Mouse (Mus musculus) limb, embryonic 14.5 days (tissue): ENCODE results near the gene Rmi2. TPM values are rescaled to one million over a fixed set of nuclear protein-coding genes. Genes with fewer than 3 reads are reported as not detected.

Experiments
- ATAC-seq: fragments of 200-750 bp; cut with Nextera tagmentation; 2 replicates; pipeline ENCODE4 v1.8.0; 2017; ENCODE audit warnings: low read depth, moderate number of reproducible peaks, moderate TSS enrichment; ENCODE audit not compliant: low FRiP score
- DNase-seq: peaks from one replicate; pipeline ENCODE4 v3.0.0-alpha.2; 2015; ENCODE audit warnings: low spot score
- H3K27ac ChIP-seq: fragments of 300-500 bp; sonication (generic); replicated peaks from 2 replicates; pipeline ENCODE4 v1.5.1; 2014; ENCODE audit warnings: low read depth, mild to moderate bottlenecking, low read length, moderate library complexity, mixed read lengths
- H3K27me3 ChIP-seq: fragments of 300-500 bp; sonication (generic); 2 replicates; pipeline ENCODE4 v1.6.1; 2014; ENCODE audit warnings: low read length, mixed read lengths; ENCODE audit not compliant: control insufficient read depth, insufficient read depth
- H3K36me3 ChIP-seq: fragments of 300-500 bp; sonication (generic); 2 replicates; pipeline ENCODE4 v1.6.1; 2014; ENCODE audit warnings: mild to moderate bottlenecking, low read length, moderate library complexity, mixed read lengths; ENCODE audit not compliant: control insufficient read depth, insufficient read depth
- H3K4me1 ChIP-seq: fragments of 300-500 bp; sonication (generic); 2 replicates; pipeline ENCODE4 v1.6.1; 2014; ENCODE audit warnings: antibody characterized with exemption, low read length, mixed read lengths; ENCODE audit not compliant: control insufficient read depth, insufficient read depth
- H3K4me2 ChIP-seq: fragments of 300-500 bp; sonication (generic); replicated peaks from 2 replicates; pipeline ENCODE4 v1.6.1; 2014; ENCODE audit warnings: low read depth, mild to moderate bottlenecking, low read length, moderate library complexity; ENCODE audit not compliant: severe bottlenecking
- H3K4me3 ChIP-seq: fragments of 300-500 bp; sonication (generic); replicated peaks from 2 replicates; pipeline ENCODE4 v1.5.1; 2014; ENCODE audit warnings: low read length
- H3K9ac ChIP-seq: fragments of 300-500 bp; sonication (generic); 2 replicates; pipeline ENCODE4 v1.6.1; 2014; ENCODE audit warnings: mild to moderate bottlenecking, low read depth, low read length, moderate library complexity; ENCODE audit not compliant: severe bottlenecking
- H3K9me3 ChIP-seq: fragments of 300-500 bp; sonication (generic); 2 replicates; pipeline ENCODE4 v1.6.1; 2016; ENCODE audit warnings: low read length; ENCODE audit not compliant: control insufficient read depth
- POLR2A ChIP-seq: fragments of 200-500 bp; IDR thresholded peaks from 2 replicates; pipeline ENCODE4 v1.8.0; 2012; ENCODE audit warnings: inconsistent platforms, mild to moderate bottlenecking, moderate library complexity, borderline replicate concordance; ENCODE audit not compliant: insufficient read depth, insufficient read length; ENCODE audit errors: extremely low read depth
- WGBS: fragments of 180-500 bp; shearing (Covaris S2); extraction: QIAGEN DNeasy Blood & Tissue Kit; methylation state at CpG from one replicate; pipeline ENCODE4 v1.1.7; 2014; 5-methylcytosine and 5-hydroxymethylcytosine counted together
- polyA plus RNA-seq, 2 experiments: library from polyadenylated mRNA; depleted of rRNA in 1 of 2; stranded (reverse) in 1 of 2; unstranded in 1 of 2; fragments of >200 nt; fragmentation: Nextera tagmentation in 1 of 2; extraction: Ambion mirVana in 1 of 2; gene quantifications; 2 replicates each; pipeline versions ENCODE4 v1.2.1 to v1.2.3; 2012 to 2014

The Rmi2 gene
- polyA plus RNA-seq, 2 experiments: 3.4 to 7.3 TPM

GRCm38 (mm10) chr16:10905661-10906113 lies 70.8 kb downstream of the Rmi2 start:
- H3K27ac ChIP-seq: no peak overlapping the region
- H3K27me3 ChIP-seq: no peaks in the 10 kb centered on the region
- 0 out of 2 replicates have a peak, but pooled peaks cover 3% of the 10 kb centered on the region for H3K4me1 ChIP-seq
- no peaks in the 10 kb centered on the region for H3K36me3 ChIP-seq
- TF ChIP-seq POLR2A: no peak
- DNase-seq: no peak
- H3K4me3 ChIP-seq: no peak overlapping the region
- no peaks in the 10 kb centered on the region for H3K9me3 ChIP-seq
- WGBS: 22% methylated on average over 5 of the region's 5 CpGs
- ATAC-seq: no peak
- H3K9ac ChIP-seq: no peak overlapping the region
- no peak overlapping the region for H3K4me2 ChIP-seq

- H3K9me3 ChIP-seq: no peaks in the 10 kb centered on the region
- H3K9ac ChIP-seq: no peak overlapping the region
- H3K27me3 ChIP-seq: no peaks in the 10 kb centered on the region
- no peak overlapping the region for H3K27ac ChIP-seq
- no peak overlapping the region for H3K4me3 ChIP-seq
- no peak for ATAC-seq
- no peak for DNase-seq
- H3K4me2 ChIP-seq: no peak overlapping the region
- TF ChIP-seq POLR2A: no peak
- H3K36me3 ChIP-seq: no peaks in the 10 kb centered on the region
- WGBS: 66% methylated on average over 7 of the region's 7 CpGs
- H3K4me1 ChIP-seq: 0 out of 2 replicates have a peak, but pooled peaks cover 1% of the 10 kb centered on the region
These were observed 75.7 kb downstream of the Rmi2 start for GRCm38 (mm10) chr16:10910541-10910940.

- no peak for ATAC-seq
- Histone ChIP-seq H3K9me3 (no peaks in the 10 kb centered on the region), H3K27ac (no peak overlapping the region), H3K4me1 (0 out of 2 replicates have a peak, but pooled peaks cover under 1% of the 10 kb centered on the region), H3K36me3 (no peaks in the 10 kb centered on the region), H3K27me3 (no peaks in the 10 kb centered on the region), H3K9ac (no peak overlapping the region), H3K4me2 (no peak overlapping the region), H3K4me3 (no peak overlapping the region)
- 88% methylated on average over 2 of the region's 2 CpGs for WGBS
- TF ChIP-seq POLR2A: no peak
- no peak for DNase-seq
These were observed 76.2 kb downstream of the Rmi2 start for GRCm38 (mm10) chr16:10911061-10911460.

GRCm38 (mm10) chr16:10915066-10915465 lies 80.2 kb downstream of the Rmi2 start:
- no peak for TF ChIP-seq POLR2A
- Histone ChIP-seq H3K4me3 (no peak overlapping the region), H3K27ac (no peak overlapping the region), H3K27me3 (no peaks in the 10 kb centered on the region), H3K4me2 (no peak overlapping the region), H3K9ac (no peak overlapping the region), H3K4me1 (peaks cover 3% of the 10 kb centered on the region; the same call in 1 of the 2 replicates), H3K9me3 (no peaks in the 10 kb centered on the region), H3K36me3 (no peaks in the 10 kb centered on the region)
- WGBS: 100% methylated on average over 4 of the region's 4 CpGs
- ATAC-seq: no peak
- DNase-seq: no peak

GRCm38 (mm10) chr16:10916271-10916670 lies 81.4 kb downstream of the Rmi2 start:
- no peak overlapping the region for H3K27ac ChIP-seq
- DNase-seq: peak; percentile 29

More at GRCm38 (mm10) chr16:10916271-10916670, 81.4 kb downstream of the Rmi2 start:
- H3K9ac ChIP-seq: no peak overlapping the region
- no peaks in the 10 kb centered on the region for H3K9me3 ChIP-seq
- peak; percentile 37; the same call in 1 of the 2 replicates for ATAC-seq
- WGBS: 25% methylated on average over 3 of the region's 3 CpGs
- H3K4me3 ChIP-seq: no peak overlapping the region
- no peak for TF ChIP-seq POLR2A
- H3K4me1 ChIP-seq: peaks cover 3% of the 10 kb centered on the region; the same call in 1 of the 2 replicates
- H3K4me2 ChIP-seq: no peak overlapping the region
- no peaks in the 10 kb centered on the region for H3K27me3 ChIP-seq
- no peaks in the 10 kb centered on the region for H3K36me3 ChIP-seq
